Mouse (Mus musculus) embryonic facial prominence, embryonic 13.5 days (tissue): Measurements from ENCODE around the gene Ppp2r5c. TPM values are rescaled to one million over a fixed set of nuclear protein-coding genes. Genes with fewer than 3 reads are reported as not detected.
A peak's percentile ranks its signal among the peaks of the same experiment; 100 is the strongest.

Experiments
- ATAC-seq: fragments of 200-750 bp; cut with Nextera tagmentation; 2 replicates; pipeline ENCODE4 v1.8.0; 2017; ENCODE audit warnings: low read depth; ENCODE audit not compliant: insufficient number of reproducible peaks, insufficient read depth, low FRiP score, low TSS enrichment
- H3K27ac ChIP-seq: fragments of 300-500 bp; sonication (generic); 2 replicates; pipeline ENCODE4 v1.5.1; 2015; ENCODE audit warnings: moderate library complexity, mild to moderate bottlenecking, inconsistent platforms
- H3K27me3 ChIP-seq: fragments of 300-500 bp; sonication (generic); 2 replicates; pipeline ENCODE4 v1.6.1; 2015; ENCODE audit warnings: mild to moderate bottlenecking, inconsistent platforms
- H3K36me3 ChIP-seq: fragments of 300-500 bp; sonication (generic); 2 replicates; pipeline ENCODE4 v1.6.1; 2015; ENCODE audit warnings: mild to moderate bottlenecking, inconsistent platforms
- H3K4me1 ChIP-seq: fragments of 300-500 bp; sonication (generic); 2 replicates; pipeline ENCODE4 v1.6.1; 2015; ENCODE audit warnings: inconsistent platforms
- H3K4me2 ChIP-seq: fragments of 300-500 bp; sonication (generic); 2 replicates; pipeline ENCODE4 v1.6.1; 2015; ENCODE audit warnings: moderate library complexity, mild to moderate bottlenecking, inconsistent platforms
- H3K4me3 ChIP-seq: fragments of 300-500 bp; sonication (generic); 2 replicates; pipeline ENCODE4 v1.5.1; 2015; ENCODE audit warnings: mild to moderate bottlenecking, inconsistent platforms
- H3K9ac ChIP-seq: fragments of 300-500 bp; sonication (generic); 2 replicates; pipeline ENCODE4 v1.6.1; 2015; ENCODE audit warnings: mild to moderate bottlenecking, inconsistent platforms
- H3K9me3 ChIP-seq: fragments of 300-500 bp; sonication (generic); 2 replicates; pipeline ENCODE4 v1.6.1; 2016; ENCODE audit warnings: inconsistent platforms
- WGBS: fragments of 180-500 bp; shearing (Covaris S2); methylation state at CpG from one replicate; pipeline ENCODE4 v1.1.7; 2015; ENCODE audit warnings: mixed read lengths; 5-methylcytosine and 5-hydroxymethylcytosine counted together
- polyA plus RNA-seq: library from polyadenylated mRNA; unstranded; fragments of >200 nt; fragmentation: Nextera tagmentation; extraction: Ambion mirVana; gene quantifications from 2 replicates; pipeline ENCODE4 v1.2.1, GENCODE M21; 2015

The Ppp2r5c gene
- polyA plus RNA-seq, 1 experiment from 2014 or later, result 151 TPM

GRCm38 (mm10) chr12:110601241-110602218, 154.6 kb downstream of the Ppp2r5c start, which contains the start of gene Dync1h1:
Gene Dync1h1, plus strand, starts transcription at chr12:110601452.
- under 1% methylated on average over 98 of the region's 105 CpGs for WGBS
- H3K36me3 ChIP-seq, result no peaks in the 10 kb centered on the region

DNA sequence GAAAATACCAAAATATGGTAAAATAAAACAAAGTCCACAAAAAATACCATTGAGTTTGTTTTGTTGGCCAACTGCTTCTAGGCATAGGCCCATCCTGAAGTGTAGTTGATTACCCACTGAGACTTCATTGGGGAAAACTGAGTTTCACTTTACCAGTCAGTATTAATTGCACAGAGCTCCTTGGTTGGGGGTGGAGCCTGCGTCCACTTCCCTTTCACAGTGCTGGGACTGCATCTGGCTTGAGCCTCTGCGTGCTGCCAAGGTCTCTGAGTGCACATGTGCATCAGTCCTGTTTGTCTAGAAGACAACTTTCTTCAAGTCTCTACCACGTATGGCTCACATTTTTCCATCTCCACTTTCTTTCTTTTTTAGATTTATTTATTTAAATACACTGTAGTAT, 159.2 kb downstream of the Ppp2r5c start:
- Histone ChIP-seq H3K4me2 (no peak overlapping the region), H3K4me1 (peaks cover 18% of the 10 kb centered on the region), H3K27me3 (no peaks in the 10 kb centered on the region), H3K9me3 (no peaks in the 10 kb centered on the region), H3K27ac (no peak overlapping the region), H3K36me3 (peaks cover 8% of the 10 kb centered on the region), H3K4me3 (no peak overlapping the region), H3K9ac (no peak overlapping the region)
- 85% methylated on average over 3 of the region's 3 CpGs for WGBS
- ATAC-seq, result no peak

More at GRCm38 (mm10) chr12:110601241-110602218, 154.6 kb downstream of the Ppp2r5c start, which contains the start of gene Dync1h1:
- H3K9ac ChIP-seq, result peak within 1 kb of the TSS; percentile 99
- peak within 1 kb of the TSS; percentile 97 for H3K27ac ChIP-seq
- H3K4me1 ChIP-seq, result peaks cover 24% of the 10 kb centered on the region
- peak within 1 kb of the TSS; percentile 97 for H3K4me3 ChIP-seq
- peak within 1 kb of the TSS; percentile 84 for H3K4me2 ChIP-seq
- ATAC-seq, result peak; percentile 89
- no peaks in the 10 kb centered on the region for H3K9me3 ChIP-seq
- no peaks in the 10 kb centered on the region for H3K27me3 ChIP-seq

GRCm38 (mm10) chr12:110606676-110607075, 159.8 kb downstream of the Ppp2r5c start:
- Histone ChIP-seq H3K27me3 (no peaks in the 10 kb centered on the region), H3K9ac (no peak overlapping the region), H3K4me2 (no peak overlapping the region), H3K9me3 (no peaks in the 10 kb centered on the region), H3K4me1 (peaks cover 18% of the 10 kb centered on the region), H3K36me3 (peaks cover 9% of the 10 kb centered on the region), H3K4me3 (no peak overlapping the region), H3K27ac (no peak overlapping the region)
- ATAC-seq, result no peak
- WGBS, result 90% methylated on average over 2 of the region's 2 CpGs

GRCm38 (mm10) chr12:110608460-110609152, 161.7 kb downstream of the Ppp2r5c start:
- ATAC-seq, result no peak
- Histone ChIP-seq H3K36me3 (peaks cover 29% of the 10 kb centered on the region), H3K27me3 (no peaks in the 10 kb centered on the region), H3K9ac (no peak overlapping the region), H3K4me1 (peaks cover 5% of the 10 kb centered on the region), H3K27ac (no peak overlapping the region), H3K4me3 (no peak overlapping the region), H3K9me3 (no peaks in the 10 kb centered on the region), H3K4me2 (no peak overlapping the region)
- 72% methylated on average over 11 of the region's 11 CpGs for WGBS

DNA sequence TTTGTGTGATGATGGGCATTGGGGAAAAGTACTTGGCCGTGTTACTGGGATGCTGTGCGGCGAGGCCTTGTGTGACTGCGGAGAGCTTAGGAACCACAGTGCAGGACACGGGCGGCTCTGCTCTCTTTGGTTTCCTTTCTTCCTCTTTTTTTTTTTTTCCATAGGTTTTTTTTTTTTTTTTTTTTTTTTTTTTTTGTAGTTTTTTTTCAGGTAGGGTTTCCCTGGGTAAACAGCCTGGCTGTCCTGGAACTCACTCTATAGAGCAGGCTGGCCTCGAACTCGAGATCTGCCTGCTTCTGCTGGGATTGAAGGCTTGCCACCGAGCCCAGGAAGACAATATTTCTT, 162.2 kb downstream of the Ppp2r5c start:
- Histone ChIP-seq H3K36me3 (peaks cover 34% of the 10 kb centered on the region), H3K27ac (no peak overlapping the region)
- no peak for ATAC-seq

GRCm38 (mm10) chr12:110610713-110611112, 163.8 kb downstream of the Ppp2r5c start:
- Histone ChIP-seq H3K27me3 (no peaks in the 10 kb centered on the region), H3K27ac (no peak overlapping the region), H3K4me2 (no peak overlapping the region), H3K4me3 (no peak overlapping the region), H3K36me3 (peaks cover 50% of the 10 kb centered on the region), H3K4me1 (no peaks in the 10 kb centered on the region), H3K9ac (no peak overlapping the region), H3K9me3 (no peaks in the 10 kb centered on the region)
- 92% methylated on average over 2 of the region's 2 CpGs for WGBS
- no peak for ATAC-seq

More for the DNA sequence above, 162.2 kb downstream of the Ppp2r5c start:
- H3K4me1 ChIP-seq, result peaks cover under 1% of the 10 kb centered on the region; the same call in 1 of the 2 replicates
- no peaks in the 10 kb centered on the region for H3K9me3 ChIP-seq
- no peak overlapping the region for H3K9ac ChIP-seq
- H3K4me2 ChIP-seq, result no peak overlapping the region
- H3K4me3 ChIP-seq, result no peak overlapping the region
- H3K27me3 ChIP-seq, result no peaks in the 10 kb centered on the region
- WGBS, result 90% methylated on average over 9 of the region's 9 CpGs

DNA sequence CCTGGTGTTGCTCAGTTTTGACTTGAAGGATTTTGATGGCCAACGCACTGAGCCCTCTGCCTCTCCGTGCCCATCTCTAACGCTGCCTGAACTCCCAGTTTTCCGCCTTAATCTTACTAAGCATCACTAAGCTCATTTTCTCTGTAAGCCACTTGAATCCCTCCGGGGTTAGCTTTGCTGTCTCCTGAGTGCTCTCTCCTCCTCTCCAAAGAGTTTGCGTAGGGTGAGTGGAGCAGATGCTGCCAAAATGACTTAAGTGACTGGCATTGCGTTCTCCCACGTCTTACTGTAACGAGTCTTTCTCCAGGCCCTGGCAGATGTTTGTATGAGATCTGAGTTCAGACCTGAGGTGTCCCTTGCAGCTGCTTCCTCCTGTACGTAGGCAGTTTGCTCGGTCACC, 183.1 kb downstream of the Ppp2r5c start:
- no peak overlapping the region for H3K27ac ChIP-seq
- H3K9ac ChIP-seq, result no peak overlapping the region
- no peak for ATAC-seq
- no peak overlapping the region for H3K4me3 ChIP-seq
- H3K4me1 ChIP-seq, result no peaks in the 10 kb centered on the region
- H3K9me3 ChIP-seq, result no peaks in the 10 kb centered on the region
- H3K27me3 ChIP-seq, result no peaks in the 10 kb centered on the region
- WGBS, result 93% methylated on average over 11 of the region's 11 CpGs
- H3K36me3 ChIP-seq, result peaks cover 98% of the 10 kb centered on the region
- no peak overlapping the region for H3K4me2 ChIP-seq

Other genes with a start within 250 kb of the Ppp2r5c start
- gene Dio3, start 168.1 kb upstream of the Ppp2r5c start, polyA plus RNA-seq, result 4.9 and 5.1 TPM in 2 replicates
- 56.9 and 62.3 TPM in 2 replicates for gene Dync1h1, start 154.3 kb downstream of the Ppp2r5c start, polyA plus RNA-seq
- gene 1700001K19Rik, start 235.5 kb downstream of the Ppp2r5c start, polyA plus RNA-seq, result not detected in 2 replicates